Mouse (Mus musculus): ENCODE measurements around the gene Rsph14.
A peak's percentile ranks its signal among the peaks of the same experiment; 100 is the strongest.
"Not testable (repeated sequence)": the region's sequence is repeated elsewhere in the genome, so short reads cannot be mapped to it uniquely, and the experiment has no call there.

Gene Rsph14

GRCm38 (mm10) chr10:75052902-75053301 lies 20.5 kb upstream of the Rsph14 start:
- no peak for DNase-seq

DNA sequence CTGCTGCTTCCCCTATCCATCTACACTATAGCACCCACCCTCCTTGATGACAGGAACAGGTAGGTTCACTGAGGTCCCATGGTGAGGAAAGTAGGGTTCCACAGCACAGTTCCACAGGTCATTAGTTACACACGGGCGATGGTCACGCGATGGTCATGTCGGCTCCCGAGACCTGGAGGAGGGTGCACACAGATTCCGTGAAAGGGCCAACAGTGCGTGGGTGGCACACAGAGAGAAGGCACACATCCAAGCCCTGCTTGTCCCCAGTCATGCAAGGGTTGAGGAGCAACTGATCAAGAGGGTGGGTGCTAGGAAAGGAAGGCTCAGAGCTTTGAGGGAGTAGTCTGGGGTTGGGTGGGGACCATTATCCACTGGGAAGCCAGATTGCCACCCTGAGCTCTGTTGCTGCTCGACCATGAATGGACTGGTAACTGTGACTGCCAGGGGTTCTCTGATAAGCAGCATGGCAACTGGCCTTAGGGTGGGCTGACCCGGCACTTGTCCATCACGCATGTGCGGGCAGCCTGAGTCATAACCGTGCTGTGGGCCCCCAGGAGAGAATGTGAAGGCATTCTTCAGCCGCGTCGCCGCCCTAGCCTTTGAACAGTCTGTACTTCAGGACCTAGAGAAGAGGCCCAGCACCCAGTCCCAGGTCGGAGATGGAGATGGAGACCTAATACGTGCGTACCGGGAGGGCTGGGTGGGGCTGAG lies 19.1 kb upstream of the Rsph14 start:
- peak; percentile 46 to 54 for DNase-seq

- DNase-seq: no peak
Observed at GRCm38 (mm10) chr10:75048711-75049110, 16.3 kb upstream of the Rsph14 start.

GRCm38 (mm10) chr10:75045831-75046230 lies 13.4 kb upstream of the Rsph14 start:
- DNase-seq: no peak

- no peak for DNase-seq
Observed at GRCm38 (mm10) chr10:75044459-75044858, 12.1 kb upstream of the Rsph14 start.

GRCm38 (mm10) chr10:75042060-75042459 lies 9.7 kb upstream of the Rsph14 start:
- DNase-seq: not testable (repeated sequence)

DNA sequence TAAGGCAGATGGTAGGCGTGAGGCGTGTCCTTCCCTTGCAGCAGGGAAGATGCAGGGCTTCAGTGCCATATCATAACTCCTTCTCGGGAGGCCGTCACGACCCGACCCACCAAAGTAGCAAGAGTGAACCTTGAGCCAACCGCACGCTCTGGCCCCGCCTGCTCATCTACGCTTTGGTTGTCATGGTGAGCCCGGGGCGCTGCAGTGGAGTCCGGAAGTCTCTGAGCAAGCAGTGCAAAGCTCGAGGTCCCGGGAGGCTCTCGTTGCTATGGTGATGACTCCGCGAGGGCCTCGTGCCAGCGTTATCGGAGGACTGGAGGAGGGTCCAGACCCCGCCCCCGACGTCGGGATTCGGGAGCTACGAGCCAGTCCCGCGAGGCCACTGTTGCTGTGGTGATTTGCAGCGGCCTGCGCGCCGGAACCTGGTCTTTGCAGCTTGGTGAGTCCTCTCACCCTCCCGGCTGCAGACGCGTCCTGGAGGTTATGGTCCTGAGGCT lies 4.5 kb upstream of the Rsph14 start, which contains the start of gene Rab36:
Rab36 (plus strand) TSS at position 176 of the 497 bp plus-strand sequence.
- peak; percentile 83 to 90 for DNase-seq

- DNase-seq: no peak
Observed at GRCm38 (mm10) chr10:75031345-75032114, 856 bp downstream of the Rsph14 start.

- no peak for DNase-seq
Observed at GRCm38 (mm10) chr10:75030234-75030633, 2.2 kb downstream of the Rsph14 start.

DNA sequence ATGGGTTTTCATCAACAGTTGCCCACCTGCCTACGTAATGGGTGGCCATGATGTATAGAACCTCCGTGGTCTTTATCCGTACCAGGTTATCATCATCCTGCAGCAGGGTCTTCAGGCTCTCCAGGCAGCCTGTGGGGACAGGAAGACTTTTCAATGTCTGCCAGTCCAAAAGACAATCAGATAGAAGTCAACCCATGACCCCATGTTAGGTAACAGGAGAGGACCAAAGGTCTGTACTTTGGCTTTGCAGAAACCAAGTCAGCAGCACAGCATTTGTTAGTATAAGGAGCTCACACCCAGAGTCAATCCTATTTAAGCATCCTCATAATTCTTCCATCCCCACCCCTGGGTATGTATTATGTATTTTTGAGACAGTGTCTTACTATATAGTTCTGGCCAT lies 2.7 kb downstream of the Rsph14 start:
- DNase-seq: no peak

GRCm38 (mm10) chr10:75028743-75029142 lies 3.6 kb downstream of the Rsph14 start:
- no peak for DNase-seq

- no peak for DNase-seq
Observed at GRCm38 (mm10) chr10:75026491-75026890, 5.9 kb downstream of the Rsph14 start.

DNA sequence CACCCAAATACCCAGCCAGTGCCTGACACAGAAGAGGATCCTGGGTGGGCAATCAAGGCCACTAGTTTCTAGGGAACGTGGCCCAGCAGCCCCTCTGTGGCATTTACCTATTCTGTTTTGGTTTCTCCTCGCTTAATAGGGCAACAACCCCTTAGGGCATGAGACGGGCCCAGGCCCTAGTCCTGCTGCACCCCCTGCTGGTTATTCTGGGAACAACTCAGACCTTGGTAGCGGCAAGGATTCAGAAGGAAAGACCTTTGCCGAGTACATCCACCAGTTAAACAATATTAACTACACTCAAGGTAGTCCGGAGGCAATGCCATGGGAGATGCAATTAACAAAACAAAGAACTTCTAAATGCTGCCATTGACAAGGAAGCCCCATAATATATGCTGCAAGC lies 11.2 kb downstream of the Rsph14 start:
- DNase-seq: peak; percentile 87 to 93

DNA sequence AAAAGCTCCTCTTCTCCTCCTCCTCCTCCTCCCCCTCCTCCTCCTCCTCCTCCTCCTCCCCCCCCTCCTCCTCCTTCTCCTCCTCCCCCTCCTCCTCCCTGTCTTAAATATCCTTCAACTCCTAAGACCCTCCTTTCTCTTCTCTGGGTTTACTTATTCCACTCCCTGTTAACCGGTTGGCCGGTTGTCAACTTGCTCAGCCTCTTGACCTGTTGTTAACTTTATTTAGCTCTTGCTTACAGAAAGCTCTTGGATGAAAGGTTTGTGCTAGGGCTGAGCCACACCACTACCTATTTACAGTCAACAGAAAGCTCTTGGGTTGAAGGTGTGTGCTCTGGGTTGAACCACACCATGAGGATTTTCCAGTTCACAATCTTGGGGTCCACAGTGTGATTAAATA lies 12.1 kb downstream of the Rsph14 start:
- no peak for DNase-seq

GRCm38 (mm10) chr10:75016481-75016880 lies 15.9 kb downstream of the Rsph14 start:
- DNase-seq: peak in 1 of 2 experiments; percentile 37

- no peak for DNase-seq
Observed at GRCm38 (mm10) chr10:75015465-75015864, 16.9 kb downstream of the Rsph14 start.

DNA sequence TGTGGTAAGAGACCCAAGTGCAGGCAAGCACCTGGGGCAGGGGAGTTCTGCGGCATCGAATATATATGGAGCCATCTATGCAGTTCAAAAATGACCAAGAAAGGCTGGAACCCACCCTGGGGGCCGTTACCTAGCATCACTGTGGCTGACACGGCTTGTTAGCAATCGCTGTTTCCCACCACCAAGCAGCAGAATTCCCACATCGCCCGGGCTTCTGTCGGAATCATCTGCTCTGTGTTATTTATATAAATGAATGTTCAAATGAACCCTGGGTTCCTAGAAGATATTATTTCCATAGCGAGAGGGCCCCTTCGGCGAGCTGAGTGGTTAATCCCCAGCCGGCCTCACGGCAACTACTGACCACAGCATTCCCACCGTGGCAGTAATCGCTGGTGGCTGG lies 21.7 kb downstream of the Rsph14 start:
- no peak for DNase-seq

GRCm38 (mm10) chr10:75006889-75007662 lies 25.3 kb downstream of the Rsph14 start:
- no peak for DNase-seq

DNA sequence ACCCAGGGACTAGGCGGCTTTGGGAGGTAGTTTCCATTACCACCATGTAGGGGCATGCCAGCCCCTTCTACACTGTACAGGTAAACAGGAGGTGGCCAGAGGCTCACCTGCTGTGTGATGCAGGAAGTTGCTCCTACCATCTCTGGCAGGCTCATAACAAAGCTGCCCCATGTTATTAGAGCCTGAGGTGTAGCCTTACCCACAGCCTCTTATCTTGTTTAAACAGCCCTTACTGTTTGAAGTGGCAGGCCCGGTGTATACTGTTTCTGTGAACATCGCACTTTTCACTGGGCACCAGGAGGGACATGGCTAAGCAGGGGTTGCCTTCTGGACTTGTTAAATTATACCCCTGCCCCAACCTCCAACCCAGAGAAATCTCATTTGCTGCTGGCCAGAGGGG lies 28.3 kb downstream of the Rsph14 start:
- no peak for DNase-seq

DNA sequence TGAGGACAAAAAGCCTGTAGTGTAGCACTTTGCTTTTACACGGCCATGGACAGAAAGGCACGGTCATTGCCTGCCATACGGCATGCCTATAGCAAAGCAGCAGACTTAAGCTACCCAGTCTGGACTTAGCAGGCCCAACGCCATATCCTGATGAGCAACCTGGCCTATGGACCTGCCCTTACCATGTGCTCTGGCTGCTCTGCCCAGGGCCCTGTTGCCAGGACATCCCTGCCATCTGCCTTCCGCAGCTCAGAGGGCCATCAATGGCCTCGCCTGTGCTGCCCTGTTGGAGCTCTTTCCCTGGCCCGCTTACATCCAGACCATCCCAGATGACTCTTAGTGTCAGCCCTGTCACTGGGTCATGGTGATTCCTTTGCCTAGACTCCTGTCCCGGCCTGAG lies 31.0 kb downstream of the Rsph14 start:
- DNase-seq: peak; percentile 81 to 85

- DNase-seq: peak; percentile 40 to 58
Observed at GRCm38 (mm10) chr10:74995377-74995776, 37.0 kb downstream of the Rsph14 start.

GRCm38 (mm10) chr10:74994863-74995262 lies 37.5 kb downstream of the Rsph14 start:
- DNase-seq: no peak

Measured in cerebellum, postnatal 25 days (tissue).